Comparison of ENCODE assay signal across 8 mouse cellular contexts in the genomic region with DNA sequence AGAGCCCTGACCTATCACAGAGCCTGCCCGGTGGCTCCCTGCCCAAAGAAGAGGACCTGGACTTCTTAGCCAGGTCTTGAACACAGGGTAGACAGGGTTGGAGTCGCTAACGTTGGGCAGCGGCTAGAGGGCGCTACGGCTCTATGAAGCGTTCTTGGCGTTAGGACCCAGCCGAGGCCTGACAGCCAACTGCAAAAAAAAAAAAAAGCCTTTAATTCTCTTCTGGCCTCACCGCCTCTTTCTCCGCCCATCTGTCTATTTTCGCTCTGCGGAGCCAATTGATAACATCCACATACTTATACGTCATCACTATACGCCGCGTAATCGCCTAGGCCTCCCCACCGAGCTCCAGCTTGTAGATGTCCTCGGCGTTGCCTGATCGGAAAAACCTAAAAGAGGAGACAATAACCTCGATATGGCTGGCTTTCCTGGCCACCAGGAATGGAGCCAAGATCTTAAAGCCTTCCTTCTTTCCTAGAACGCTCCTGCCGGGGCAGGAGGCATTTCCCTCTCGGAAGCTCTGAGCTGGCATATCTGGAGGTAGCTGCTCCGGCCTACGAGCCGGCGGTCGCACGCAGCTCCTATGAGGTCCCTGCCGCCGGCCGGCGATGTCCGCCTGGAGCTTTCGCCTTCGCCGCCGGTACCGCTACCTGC. TPM values are rescaled to one million over a fixed set of nuclear protein-coding genes. Genes with fewer than 3 reads are reported as not detected.
A peak's percentile ranks its signal among the peaks of the same experiment; 100 is the strongest.
DNase-seq lines count a peak whose midpoint lies in the region; ATAC-seq lines count a peak whose summit lies in the region.

A gene (plus strand): TSS at position 374 of the 654 bp plus-strand sequence.

- H3K4me3 ChIP-seq in heart, embryonic 14.5 days (ENCODE audit: control insufficient read depth in 1 of 2, insufficient read depth in 1 of 2, low read depth in 1 of 2, low read length in 2 of 2) = peak within 1 kb of the TSS; percentile 92 to 98
- H3K4me3 ChIP-seq in liver, embryonic 13.5 days (replicated peaks) = peak within 1 kb of the TSS; percentile 76
- peak within 1 kb of the TSS; percentile 98 for H3K4me3 ChIP-seq in stomach, embryonic 16.5 days (replicated peaks; ENCODE audit: low read length)

- peaks cover 45% of the 10 kb centered on the region for H3K36me3 ChIP-seq in heart, embryonic 14.5 days (ENCODE audit: control insufficient read depth, insufficient read depth, low read length)
- peaks cover 67% of the 10 kb centered on the region for H3K36me3 ChIP-seq in liver, embryonic 13.5 days
- no peaks in the 10 kb centered on the region; the same call in 1 of the 2 replicates for H3K36me3 ChIP-seq in stomach, embryonic 16.5 days (ENCODE audit: control insufficient read depth, insufficient read depth, low read length)

- no peaks in the 10 kb centered on the region for H3K9me3 ChIP-seq in heart, embryonic 14.5 days (ENCODE audit: control insufficient read depth, low read length)
- H3K9me3 ChIP-seq in liver, embryonic 13.5 days (replicated peaks) = no peaks in the 10 kb centered on the region
- H3K9me3 ChIP-seq in stomach, embryonic 16.5 days (replicated peaks; ENCODE audit: control insufficient read depth, low read length) = no peaks in the 10 kb centered on the region

- DNase-seq in c-Kit-negative CD71-positive TER-119-positive erythroid progenitor cells, embryonic 14.5 days (ENCODE audit: low read depth, low spot score) = peak; percentile 96
- DNase-seq in fibroblast of lung, adult 2 months (ENCODE audit: low read depth) = peak; percentile 100
- peak; percentile 97 for DNase-seq in kidney, postnatal 14 days
- peak; percentile 92 for DNase-seq in liver, embryonic 13.5 days
- DNase-seq in neural tube, embryonic 10.5 days (ENCODE audit: extremely low spot score, low spot score) = peak; percentile 94

- peak within 1 kb of the TSS; percentile 91 to 94 for H3K27ac ChIP-seq in heart, embryonic 14.5 days (replicated peaks in 1 of 2; ENCODE audit: control insufficient read depth in 1 of 2, insufficient read depth in 1 of 2, low read depth in 2 of 2, low read length in 2 of 2)
- peak within 1 kb of the TSS; percentile 90 for H3K27ac ChIP-seq in liver, embryonic 13.5 days
- H3K27ac ChIP-seq in stomach, embryonic 16.5 days (ENCODE audit: low read length) = peak within 1 kb of the TSS; percentile 88

- peak within 1 kb of the TSS; percentile 96 for H3K9ac ChIP-seq in heart, embryonic 14.5 days (ENCODE audit: low read length)
- peak within 1 kb of the TSS; percentile 86 for H3K9ac ChIP-seq in liver, embryonic 13.5 days
- H3K9ac ChIP-seq in stomach, embryonic 16.5 days (ENCODE audit: low read length) = peak within 1 kb of the TSS; percentile 91

- peak; percentile 92 for ATAC-seq in CD4-positive, CD25-positive, alpha-beta regulatory T cell, adult 4 months
- ATAC-seq in heart, embryonic 14.5 days (ENCODE audit: insufficient number of reproducible peaks, insufficient read depth, low FRiP score, low read depth) = peak; percentile 94
- ATAC-seq in liver, embryonic 13.5 days (ENCODE audit: low read depth) = peak; percentile 92
- peak; percentile 95 for ATAC-seq in stomach, embryonic 16.5 days (ENCODE audit: insufficient read depth, low FRiP score)

- peaks cover 2 to 10% of the 10 kb centered on the region in 2 experiments; a peak in 3 of 4 replicates for H3K4me1 ChIP-seq in heart, embryonic 14.5 days (ENCODE audit: control insufficient read depth in 2 of 2, insufficient read depth in 2 of 2, low read length in 2 of 2)
- H3K4me1 ChIP-seq in liver, embryonic 13.5 days (replicated peaks) = peaks cover 46% of the 10 kb centered on the region
- H3K4me1 ChIP-seq in stomach, embryonic 16.5 days (ENCODE audit: control insufficient read depth, insufficient read depth, low read length) = peaks cover 4% of the 10 kb centered on the region

- WGBS in heart, embryonic 14.5 days = under 1% methylated on average over 42 of the region's 42 CpGs
- 0% methylated on average over 42 of the region's 42 CpGs for WGBS in liver, embryonic 13.5 days (ENCODE audit: insufficient replicate concordance)
- WGBS in stomach, embryonic 16.5 days = under 1% methylated on average over 42 of the region's 42 CpGs

- no peaks in the 10 kb centered on the region for H3K27me3 ChIP-seq in heart, embryonic 14.5 days (ENCODE audit: control insufficient read depth, insufficient read depth, low read length)
- no peaks in the 10 kb centered on the region for H3K27me3 ChIP-seq in liver, embryonic 13.5 days
- H3K27me3 ChIP-seq in stomach, embryonic 16.5 days (ENCODE audit: control insufficient read depth, insufficient read depth, low read length) = no peaks in the 10 kb centered on the region

- peak within 1 kb of the TSS; percentile 81 for H3K4me2 ChIP-seq in heart, embryonic 14.5 days (ENCODE audit: low read length)
- peak within 1 kb of the TSS; percentile 77 for H3K4me2 ChIP-seq in liver, embryonic 13.5 days
- H3K4me2 ChIP-seq in stomach, embryonic 16.5 days (ENCODE audit: low read depth, low read length) = peak within 1 kb of the TSS; percentile 63

RNA-seq across cellular contexts. Expression of the gene that starts here (rescaled TPM):
- polyA plus RNA-seq in CD4-positive, CD25-positive, alpha-beta regulatory T cell, adult 4 months (2017; shearing (Covaris generic)) = 10 to 100 TPM; 53.8 to 61.1 TPM
- 74.6 and 75.4 TPM in 2 replicates for polyA plus RNA-seq in heart, embryonic 14.5 days (2014; fragmentation: Nextera tagmentation; extraction: Ambion mirVana)
- 54.7 and 58.1 TPM in 2 replicates for polyA plus RNA-seq in liver, embryonic 13.5 days (2015; fragmentation: Nextera tagmentation; extraction: Ambion mirVana)
- polyA plus RNA-seq in stomach, embryonic 16.5 days (2015; fragmentation: Nextera tagmentation; extraction: Ambion mirVana) = 91.7 and 98.9 TPM in 2 replicates

Comparison
In these comparisons a context has a peak if more than half of its experiments do, and no peak if none do; other contexts are left out.
1. Peak in every context shown above with its lines: DNase-seq, ATAC-seq, H3K4me3 ChIP-seq and H3K27ac ChIP-seq.